Mouse (Mus musculus) adrenal gland, adult 8-10 months (tissue): ENCODE data around the gene Mdm2. TPM values are rescaled to one million over a fixed set of nuclear protein-coding genes. Genes with fewer than 3 reads are reported as not detected.

Source experiments
- DNase-seq: peaks from one replicate; pipeline ENCODE4 v3.0.0; 2022
- total RNA-seq, 4 experiments: library from RNA; stranded (reverse); gene quantifications; 2 replicates each; pipeline ENCODE4 v1.2.4; 2022

Mdm2 gene
- total RNA-seq, 4 experiments from 2014 or later, result 51.0 to 82.1 (median 68.5) TPM

DNA sequence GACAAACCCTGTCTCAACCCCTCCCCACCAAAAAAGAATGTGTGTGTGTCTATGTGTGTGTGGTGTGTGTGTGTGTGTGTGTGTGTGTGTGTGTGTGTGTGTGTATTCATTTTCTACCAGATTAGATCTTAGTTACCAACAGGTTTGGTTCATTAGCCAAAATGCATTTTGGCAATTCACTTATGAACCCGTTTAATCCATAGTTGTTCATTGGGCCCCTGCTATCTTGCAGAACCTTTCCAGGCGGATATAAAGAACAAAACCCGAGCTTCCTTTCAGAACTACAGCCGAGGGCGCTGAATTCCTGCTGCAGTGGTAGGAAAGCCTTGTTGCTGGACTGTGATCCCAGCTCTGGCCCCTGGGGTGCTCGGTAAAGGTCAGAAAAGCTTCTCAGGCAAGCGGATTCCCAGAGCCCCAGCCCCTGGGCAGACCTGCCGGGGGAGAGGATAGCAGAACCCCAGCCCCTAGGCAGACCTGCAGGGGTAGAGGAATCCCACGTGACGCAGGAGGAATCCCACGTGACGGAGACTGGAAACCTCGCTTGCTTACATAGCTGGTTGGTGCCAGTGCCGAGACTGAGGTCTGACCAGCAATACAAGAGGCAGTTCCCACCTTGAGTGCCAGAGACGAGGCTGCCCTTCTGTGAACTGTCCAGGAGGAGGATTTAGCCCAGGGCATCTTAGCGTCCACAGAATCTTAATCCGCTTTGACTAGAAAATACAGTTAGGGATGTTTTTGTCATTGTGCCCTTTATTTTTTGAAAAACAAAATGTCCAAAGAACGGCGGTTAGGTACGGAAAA, 69.0 kb downstream of the Mdm2 start:
- no peak for DNase-seq

GRCm38 (mm10) chr10:117640595-117641078, 69.9 kb downstream of the Mdm2 start:
- no peak for DNase-seq

GRCm38 (mm10) chr10:117639899-117640594, 70.5 kb downstream of the Mdm2 start:
- DNase-seq, result no peak

- DNase-seq, result no peak
These were observed 71.3 kb downstream of the Mdm2 start for GRCm38 (mm10) chr10:117639221-117639599.

Other genes with a start within 250 kb of the Mdm2 start
- 10 to 100 TPM; 19.9 to 44.3 (median 31.5) TPM for gene Cpm, start 81.3 kb downstream of the Mdm2 start, total RNA-seq
- 10 to 100 TPM; 16.6 to 24.2 (median 20.5) TPM for gene Slc35e3, start 35.6 kb upstream of the Mdm2 start, total RNA-seq
- gene Nup107, start 81.9 kb upstream of the Mdm2 start, total RNA-seq, result 10 to 100 TPM; 13.3 to 21.0 (median 15.6) TPM
- 100 to 1,000 TPM; 111 to 128 (median 116) TPM for gene Rap1b, start 135.3 kb upstream of the Mdm2 start, total RNA-seq